Mouse (Mus musculus) neural tube, embryonic 11.5 days (tissue): Measurements from ENCODE around the gene Igfbp2. TPM values are rescaled to one million over a fixed set of nuclear protein-coding genes. Genes with fewer than 3 reads are reported as not detected.

ENCODE experiments used
- ATAC-seq: fragments of 200-750 bp; cut with Nextera tagmentation; 2 replicates; pipeline ENCODE4 v1.8.0; 2017; ENCODE audit warnings: moderate number of reproducible peaks, mild to moderate bottlenecking, moderate TSS enrichment, moderate library complexity; ENCODE audit not compliant: insufficient read depth, low FRiP score, low TSS enrichment
- DNase-seq: peaks from one replicate; pipeline ENCODE4 v3.0.0-alpha.2; 2015; ENCODE audit warnings: low spot score
- H3K27ac ChIP-seq: fragments of 300-500 bp; sonication (generic); 2 replicates; pipeline ENCODE4 v1.5.1; 2014; ENCODE audit warnings: low read depth, mild to moderate bottlenecking, low read length
- H3K27me3 ChIP-seq: fragments of 300-500 bp; sonication (generic); 2 replicates; pipeline ENCODE4 v1.6.1; 2014; ENCODE audit warnings: mild to moderate bottlenecking, low read length, mixed read lengths; ENCODE audit not compliant: control insufficient read depth, insufficient read depth
- H3K36me3 ChIP-seq: fragments of 300-500 bp; sonication (generic); 2 replicates; pipeline ENCODE4 v1.6.1; 2014; ENCODE audit warnings: mild to moderate bottlenecking, low read length, moderate library complexity, mixed read lengths; ENCODE audit not compliant: control insufficient read depth, insufficient read depth
- H3K4me1 ChIP-seq: fragments of 300-500 bp; sonication (generic); 2 replicates; pipeline ENCODE4 v1.6.1; 2014; ENCODE audit warnings: low read length, mixed read lengths; ENCODE audit not compliant: control insufficient read depth, insufficient read depth
- H3K4me2 ChIP-seq: fragments of 300-500 bp; sonication (generic); 2 replicates; pipeline ENCODE4 v1.6.1; 2014; ENCODE audit warnings: low read depth, mild to moderate bottlenecking, moderate library complexity
- H3K4me3 ChIP-seq: fragments of 300-500 bp; sonication (generic); 2 replicates; pipeline ENCODE4 v1.5.1; 2014; ENCODE audit warnings: low read depth, low read length
- H3K9ac ChIP-seq: fragments of 300-500 bp; sonication (generic); 2 replicates; pipeline ENCODE4 v1.6.1; 2014; ENCODE audit warnings: mild to moderate bottlenecking, low read length
- H3K9me3 ChIP-seq: fragments of 300-500 bp; sonication (generic); 2 replicates; pipeline ENCODE4 v1.6.1; 2016; ENCODE audit warnings: low read length; ENCODE audit not compliant: control insufficient read depth
- WGBS: fragments of 180-500 bp; shearing (Covaris S2); extraction: QIAGEN DNeasy Blood & Tissue Kit; methylation state at CpG from one replicate; pipeline ENCODE4 v1.1.7; 2014; 5-methylcytosine and 5-hydroxymethylcytosine counted together
- polyA plus RNA-seq: library from polyadenylated mRNA; unstranded; fragments of >200 nt; fragmentation: Nextera tagmentation; extraction: Ambion mirVana; gene quantifications from 2 replicates; pipeline ENCODE4 v1.2.1, GENCODE M21; 2014

The Igfbp2 gene
- polyA plus RNA-seq, 1 experiment from 2014 or later: 422 TPM

DNA sequence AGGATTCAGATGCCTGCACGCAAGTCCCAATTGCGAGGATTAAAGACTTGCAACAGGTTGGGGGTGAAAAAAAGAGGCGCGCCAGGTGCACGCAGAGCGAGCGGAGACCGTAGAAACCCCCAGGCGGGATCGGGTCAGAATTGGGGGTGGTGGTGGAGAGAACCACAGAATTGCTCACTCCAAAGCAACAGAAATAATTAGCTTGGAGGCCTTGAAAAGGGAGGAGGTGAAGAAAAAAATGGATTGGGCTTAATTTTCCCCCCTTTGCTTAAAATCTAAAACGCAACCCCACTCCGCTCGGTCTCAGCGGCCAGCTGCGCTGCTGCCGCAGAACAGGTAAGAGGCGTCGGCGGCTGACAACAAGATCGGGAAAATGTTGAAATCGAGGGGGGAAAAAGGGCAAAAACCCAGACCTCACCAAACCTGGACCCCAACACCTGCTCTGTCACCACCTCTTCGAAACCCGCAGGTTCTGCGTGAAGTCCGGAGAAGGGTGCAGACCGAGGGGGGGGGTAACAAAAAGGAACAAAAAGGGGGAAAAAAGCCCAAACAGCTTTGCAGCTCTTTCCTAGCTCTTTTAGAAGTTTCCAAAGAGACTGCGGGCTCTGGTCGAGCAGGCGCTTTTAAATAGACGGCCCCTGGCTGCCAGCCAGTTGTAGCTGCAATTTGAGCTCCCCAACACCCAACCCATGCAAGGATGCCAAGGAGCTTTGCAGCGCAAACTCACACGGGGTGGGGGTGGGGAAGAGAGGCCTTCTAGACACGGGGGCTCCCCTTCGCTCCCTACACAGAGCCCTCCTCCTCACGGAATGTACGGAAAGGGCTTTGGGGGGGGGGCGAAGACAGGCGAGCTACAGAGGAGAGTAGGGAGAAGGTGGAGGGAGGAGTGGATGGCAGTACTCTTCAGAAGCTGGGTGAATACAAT lies 50.2 kb downstream of the Igfbp2 start, which contains the start of gene Igfbp5:
Gene Igfbp5 (minus strand): TSS at position 598 of the 925 bp plus-strand sequence.
- peaks cover 16% of the 10 kb centered on the region for H3K27me3 ChIP-seq

DNA sequence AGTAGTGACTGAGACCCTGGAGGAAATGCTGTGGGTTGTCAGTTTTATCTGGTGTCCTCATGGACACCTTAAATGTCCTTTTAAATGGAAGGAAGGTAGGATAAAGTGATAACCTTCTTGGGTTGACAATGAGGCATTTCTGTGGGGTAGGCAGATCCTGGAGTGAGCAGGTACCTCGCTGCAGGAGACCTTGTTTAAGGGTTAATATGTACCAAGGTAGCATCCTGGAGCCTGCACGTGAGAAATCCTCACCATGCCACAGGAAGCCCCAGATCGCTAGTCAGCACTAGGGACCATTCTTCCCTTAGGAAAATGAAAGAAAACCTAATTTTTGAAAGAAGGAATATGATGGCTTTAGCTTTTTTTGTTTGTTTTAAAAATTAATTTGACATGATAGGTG lies 51.4 kb downstream of the Igfbp2 start:
- H3K9ac ChIP-seq: no peak overlapping the region
- no peak overlapping the region for H3K4me2 ChIP-seq
- DNase-seq (no peak), ATAC-seq (no peak)
- H3K4me3 ChIP-seq: no peak overlapping the region
- peaks cover 15% of the 10 kb centered on the region for H3K4me1 ChIP-seq
- peaks cover 16% of the 10 kb centered on the region for H3K27me3 ChIP-seq
- H3K36me3 ChIP-seq: no peaks in the 10 kb centered on the region
- H3K9me3 ChIP-seq: no peaks in the 10 kb centered on the region
- no peak overlapping the region for H3K27ac ChIP-seq
- whole genome bisulfite sequencing: 11% methylated on average over 3 of the region's 3 CpGs

More for the DNA sequence above, 50.2 kb downstream of the Igfbp2 start, which contains the start of gene Igfbp5:
- ATAC-seq: peak; percentile 39
- under 1% methylated on average over 38 of the region's 38 CpGs for WGBS
- H3K9ac ChIP-seq: peak within 1 kb of the TSS; percentile 80
- peak within 1 kb of the TSS; percentile 62 for H3K4me3 ChIP-seq
- H3K4me1 ChIP-seq: peaks cover 21% of the 10 kb centered on the region
- no peaks in the 10 kb centered on the region for H3K9me3 ChIP-seq
- no peaks in the 10 kb centered on the region for H3K36me3 ChIP-seq
- peak within 1 kb of the TSS; percentile 89 for H3K4me2 ChIP-seq
- DNase-seq: peak; percentile 81
- peak within 1 kb of the TSS; percentile 58 for H3K27ac ChIP-seq

DNA sequence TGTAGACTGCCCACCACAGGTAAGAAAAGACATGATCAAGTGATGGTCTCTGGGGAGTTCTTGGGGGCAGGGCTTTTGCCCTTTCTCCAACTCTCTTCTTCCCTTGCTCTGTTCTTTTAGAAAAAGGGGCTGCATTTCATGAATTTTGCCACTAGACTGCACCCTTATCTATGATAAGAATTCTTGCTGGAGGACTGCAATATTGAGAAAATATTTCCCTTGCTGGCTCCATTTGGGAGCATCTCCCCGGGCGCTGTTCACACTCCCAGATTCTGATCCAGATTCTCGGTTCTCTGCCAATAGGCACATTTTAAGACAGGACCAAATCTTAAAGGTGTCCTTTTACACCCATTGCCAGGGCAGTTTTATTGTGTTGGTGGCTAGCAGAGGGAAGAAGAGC lies 51.8 kb downstream of the Igfbp2 start:
- no peak for ATAC-seq
- Histone ChIP-seq H3K4me2 (no peak overlapping the region), H3K9me3 (no peaks in the 10 kb centered on the region), H3K9ac (no peak overlapping the region), H3K27me3 (peaks cover 16% of the 10 kb centered on the region), H3K4me3 (no peak overlapping the region), H3K36me3 (no peaks in the 10 kb centered on the region), H3K27ac (no peak overlapping the region), H3K4me1 (peaks cover 15% of the 10 kb centered on the region)
- DNase-seq: no peak
- 68% methylated on average over 3 of the region's 3 CpGs for WGBS

DNA sequence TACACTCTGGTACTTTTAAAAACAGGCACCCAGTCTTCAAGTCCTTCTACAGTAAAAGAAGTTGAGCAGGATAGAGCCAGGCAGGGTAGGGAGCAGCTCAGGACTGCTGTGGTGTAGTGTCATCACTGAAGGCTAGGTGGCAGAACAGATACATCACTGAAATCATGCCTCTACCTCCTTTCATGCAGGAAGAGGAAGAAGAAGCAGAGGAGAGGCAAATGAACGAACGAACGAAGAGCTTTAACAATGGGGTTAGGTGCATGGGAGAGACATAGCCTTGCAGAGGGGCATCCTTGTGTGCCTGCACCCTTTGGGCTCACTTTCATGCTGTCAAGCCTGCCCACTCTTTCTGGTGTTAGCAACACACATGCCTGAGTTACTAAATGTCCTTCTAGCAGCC lies 53.6 kb downstream of the Igfbp2 start:
- Histone ChIP-seq H3K4me2 (no peak overlapping the region), H3K27ac (no peak overlapping the region), H3K4me1 (peaks cover 15% of the 10 kb centered on the region), H3K9me3 (no peaks in the 10 kb centered on the region), H3K27me3 (peaks cover 16% of the 10 kb centered on the region), H3K9ac (no peak overlapping the region), H3K4me3 (no peak overlapping the region), H3K36me3 (no peaks in the 10 kb centered on the region)
- DNase-seq (peak; percentile 42), ATAC-seq (no peak)
- WGBS: 0% methylated on average over 3 of the region's 3 CpGs

DNA sequence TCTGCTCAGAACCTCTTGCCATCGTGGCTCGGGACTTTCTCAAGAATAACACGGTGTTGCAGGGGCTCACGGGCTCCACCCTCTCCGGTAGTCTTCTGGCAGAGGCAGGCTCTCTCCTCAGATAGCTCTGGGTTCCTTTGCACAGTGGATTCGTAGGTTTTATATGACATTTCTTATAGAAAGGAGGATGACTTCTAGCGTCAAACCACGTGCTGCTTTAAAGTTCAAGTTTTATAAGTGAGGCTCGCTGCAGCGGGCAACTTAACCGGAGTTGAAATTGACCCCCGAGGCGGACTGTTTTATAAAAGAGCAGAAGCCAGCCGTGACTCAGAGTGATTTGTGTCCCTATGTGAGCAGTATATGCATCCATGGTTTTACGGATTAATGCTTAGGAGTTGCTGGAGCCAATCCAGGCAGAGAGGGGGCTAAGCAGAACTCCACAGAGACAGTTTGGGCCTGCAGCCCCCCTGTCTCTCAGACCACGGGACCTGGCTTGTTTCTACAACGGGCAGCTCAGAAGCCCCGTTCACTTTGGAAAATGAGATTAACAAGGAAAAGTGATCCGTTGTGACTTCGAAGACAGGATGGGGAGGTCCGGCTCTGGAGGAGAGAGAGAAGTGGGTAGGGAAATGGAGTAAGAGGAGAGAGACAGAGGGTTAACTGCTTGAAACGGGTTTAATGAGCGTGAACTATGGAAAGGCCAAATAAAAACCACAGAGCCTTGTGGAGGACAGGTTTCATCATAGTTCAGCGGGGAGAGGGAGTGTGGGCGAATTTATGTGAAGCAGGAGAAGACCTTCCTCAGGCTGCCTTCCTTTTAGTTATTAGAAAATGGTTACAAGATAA lies 54.4 kb downstream of the Igfbp2 start:
- DNase-seq: no peak
- peaks cover 11% of the 10 kb centered on the region for H3K27me3 ChIP-seq
- H3K4me2 ChIP-seq: no peak overlapping the region
- no peak for ATAC-seq
- H3K27ac ChIP-seq: no peak overlapping the region
- no peak overlapping the region for H3K4me3 ChIP-seq
- H3K36me3 ChIP-seq: no peaks in the 10 kb centered on the region
- peaks cover 13% of the 10 kb centered on the region for H3K4me1 ChIP-seq
- WGBS: 60% methylated on average over 25 of the region's 25 CpGs
- no peak overlapping the region for H3K9ac ChIP-seq
- no peaks in the 10 kb centered on the region for H3K9me3 ChIP-seq

DNA sequence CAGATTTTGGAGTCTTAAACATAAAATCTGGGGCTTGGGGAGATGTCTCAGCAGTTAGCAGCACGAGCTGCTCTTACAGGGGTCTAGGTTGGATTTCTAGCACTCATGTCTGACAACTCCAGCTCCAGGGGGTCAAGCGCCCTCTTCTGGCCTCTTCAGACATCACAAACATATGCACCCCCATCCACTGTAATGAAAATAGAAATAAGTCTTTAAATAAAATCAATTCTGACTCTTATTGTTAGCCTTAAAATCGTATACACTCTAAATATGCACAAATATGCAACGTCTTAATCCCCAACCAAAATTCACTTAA lies 55.0 kb downstream of the Igfbp2 start:
- ATAC-seq: no peak
- H3K4me3 ChIP-seq: no peak overlapping the region
- H3K4me2 ChIP-seq: no peak overlapping the region
- H3K27ac ChIP-seq: no peak overlapping the region
- H3K9ac ChIP-seq: no peak overlapping the region
- 57% methylated on average over 4 of the region's 4 CpGs for WGBS
- H3K9me3 ChIP-seq: no peaks in the 10 kb centered on the region
- H3K27me3 ChIP-seq: peaks cover 5% of the 10 kb centered on the region
- H3K4me1 ChIP-seq: peaks cover 12% of the 10 kb centered on the region
- H3K36me3 ChIP-seq: no peaks in the 10 kb centered on the region
- no peak for DNase-seq

DNA sequence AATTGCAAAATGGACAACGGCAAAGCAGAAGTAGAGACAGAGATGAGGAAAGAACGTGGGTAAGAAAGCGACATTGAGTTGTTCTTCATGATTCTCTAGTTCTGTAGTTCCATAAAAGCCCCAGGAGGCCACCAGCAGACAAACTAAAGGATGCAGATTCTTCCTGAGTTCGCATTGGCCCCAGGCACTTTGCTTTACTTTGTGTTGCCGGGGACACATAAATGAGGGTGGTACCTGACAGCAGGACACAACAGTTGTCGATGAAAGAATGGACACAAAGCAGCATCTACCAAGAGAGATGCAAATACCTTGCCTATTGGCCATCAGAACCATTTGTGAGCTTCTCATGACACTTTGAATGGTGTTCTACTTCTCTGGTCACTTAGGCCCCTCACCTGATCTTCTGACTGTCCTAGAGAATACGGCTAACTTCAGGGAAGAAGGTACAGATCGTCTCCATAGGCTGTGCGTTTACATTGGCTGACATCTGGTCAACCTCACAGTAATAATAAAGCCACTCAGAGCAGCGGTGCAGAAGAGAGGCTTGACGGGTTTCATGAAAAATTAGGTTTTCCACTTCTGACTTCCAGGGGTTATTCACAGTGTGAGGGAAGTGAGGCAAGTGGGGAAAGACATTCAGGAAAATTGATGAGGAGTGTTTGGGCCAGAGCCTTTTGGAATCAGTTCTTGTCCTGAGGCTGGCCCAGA lies 61.0 kb downstream of the Igfbp2 start:
- Histone ChIP-seq H3K27ac (no peak overlapping the region), H3K27me3 (no peaks in the 10 kb centered on the region), H3K9ac (no peak overlapping the region), H3K9me3 (no peaks in the 10 kb centered on the region), H3K4me1 (no peaks in the 10 kb centered on the region), H3K36me3 (no peaks in the 10 kb centered on the region), H3K4me3 (no peak overlapping the region), H3K4me2 (no peak overlapping the region)
- 87% methylated on average over 11 of the region's 11 CpGs for WGBS
- DNase-seq (no peak), ATAC-seq (no peak)

DNA sequence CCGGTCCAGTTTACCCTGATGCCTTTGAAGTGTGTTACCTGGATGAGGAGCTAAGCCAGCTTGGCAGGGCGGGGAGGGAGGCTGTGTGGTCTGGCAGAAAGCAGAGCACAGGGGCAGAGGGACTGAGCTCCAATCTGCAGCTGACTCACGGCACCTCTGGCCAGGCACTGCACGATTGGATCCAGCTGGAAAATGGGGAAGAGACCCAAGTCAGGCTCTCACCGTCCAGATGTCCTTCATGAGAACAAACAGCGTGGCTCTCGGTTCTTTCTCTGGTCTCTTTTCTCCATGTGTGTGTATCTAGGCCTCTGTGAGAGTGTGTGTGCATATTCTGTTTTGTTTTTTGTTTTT lies 61.5 kb downstream of the Igfbp2 start:
- 77% methylated on average over 7 of the region's 7 CpGs for WGBS
- ATAC-seq: no peak
- H3K27me3 ChIP-seq: no peaks in the 10 kb centered on the region

More for the DNA sequence above, 61.5 kb downstream of the Igfbp2 start:
- H3K9me3 ChIP-seq: no peaks in the 10 kb centered on the region
- H3K4me1 ChIP-seq: no peaks in the 10 kb centered on the region
- no peak for DNase-seq
- H3K9ac ChIP-seq: no peak overlapping the region
- H3K4me2 ChIP-seq: no peak overlapping the region
- H3K36me3 ChIP-seq: no peaks in the 10 kb centered on the region
- no peak overlapping the region for H3K27ac ChIP-seq
- no peak overlapping the region for H3K4me3 ChIP-seq
